Mouse (Mus musculus) layer of hippocampus, adult 8-10 months (tissue): Measurements from ENCODE around the gene Ackr2. TPM values are rescaled to one million over a fixed set of nuclear protein-coding genes. Genes with fewer than 3 reads are reported as not detected.
A peak's percentile ranks its signal among the peaks of the same experiment; 100 is the strongest.

Source experiments
- DNase-seq, 2 experiments: peaks; one replicate each; pipeline ENCODE4 v3.0.0; 2022; ENCODE audit warnings: low spot score in 2 of 2
- total RNA-seq, 4 experiments: library from RNA; stranded (reverse); gene quantifications; 2 replicates each; pipeline ENCODE4 v1.2.4; 2022

Ackr2 gene
- total RNA-seq = 1 to 10 TPM; 1.8 to 2.8 (median 2.2) TPM

- no peak for DNase-seq
Observed at GRCm38 (mm10) chr9:121898245-121898644, at the start of gene Ackr2. Ackr2 (plus strand) TSS chr9:121898355.

- DNase-seq = no peak
Observed at GRCm38 (mm10) chr9:121854246-121854645, 43.9 kb upstream of the Ackr2 start.

DNA sequence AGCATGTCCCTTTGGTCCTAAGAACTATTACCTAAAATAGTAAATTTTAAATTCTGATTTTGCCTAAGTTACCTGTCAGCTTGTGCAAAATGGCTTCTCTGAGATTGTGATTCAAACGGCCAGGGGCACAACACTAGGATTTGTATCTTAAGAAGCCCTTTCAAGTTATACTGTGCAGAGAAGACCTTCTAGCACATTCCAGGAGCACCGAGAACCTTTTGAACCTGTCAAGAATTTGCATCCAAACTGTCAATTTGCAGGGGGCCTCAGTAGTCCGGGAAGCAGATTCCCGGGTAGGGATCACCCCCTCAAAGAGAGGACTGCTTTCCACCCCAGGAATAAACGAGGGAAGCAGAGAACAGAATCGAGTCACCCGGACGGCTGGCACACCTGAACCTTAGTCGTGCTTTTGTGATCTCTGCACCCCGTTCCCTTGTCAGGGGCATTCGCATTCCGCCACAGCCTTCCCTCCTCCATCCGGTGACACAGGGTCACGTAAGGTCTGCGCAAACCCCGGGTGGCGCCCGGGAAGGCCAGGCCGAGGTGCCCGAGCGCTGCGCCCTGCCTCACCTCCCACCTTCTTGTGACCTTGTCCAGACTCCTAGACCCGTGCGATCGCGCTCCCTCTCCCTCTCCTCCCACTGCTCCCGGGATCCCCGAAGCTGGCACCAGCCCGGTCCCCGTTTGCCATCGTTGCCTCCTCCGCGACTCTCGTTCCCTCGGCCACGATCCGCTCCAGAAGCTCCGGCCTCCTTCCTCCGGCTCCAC is 41.3 kb upstream of the Ackr2 start:
- DNase-seq = no peak

- DNase-seq = peak; percentile 96 to 97
Observed at GRCm38 (mm10) chr9:121857474-121858152, 40.5 kb upstream of the Ackr2 start.

DNA sequence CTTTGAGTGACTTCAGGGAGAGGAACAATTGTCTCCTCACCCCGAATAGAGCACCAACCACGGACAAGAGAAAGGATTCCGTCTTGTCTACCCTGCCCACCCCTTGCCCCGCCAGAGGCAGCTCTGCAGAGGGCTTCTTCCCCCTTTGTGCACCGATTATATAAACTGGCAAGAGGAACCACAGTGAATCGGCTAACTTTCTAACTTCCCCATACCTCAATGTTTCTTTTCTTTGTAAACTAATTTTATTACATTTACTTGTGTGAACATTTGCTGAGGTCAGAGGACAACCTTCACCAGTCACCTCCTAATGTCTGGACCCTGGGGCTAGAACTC is 40.0 kb upstream of the Ackr2 start, which contains the start of gene Higd1a:
TSS of gene Higd1a (minus strand) at position 210 of the 336 bp plus-strand sequence.
- DNase-seq = no peak

- DNase-seq = no peak
Observed at GRCm38 (mm10) chr9:121859345-121859744, 38.8 kb upstream of the Ackr2 start.

DNA sequence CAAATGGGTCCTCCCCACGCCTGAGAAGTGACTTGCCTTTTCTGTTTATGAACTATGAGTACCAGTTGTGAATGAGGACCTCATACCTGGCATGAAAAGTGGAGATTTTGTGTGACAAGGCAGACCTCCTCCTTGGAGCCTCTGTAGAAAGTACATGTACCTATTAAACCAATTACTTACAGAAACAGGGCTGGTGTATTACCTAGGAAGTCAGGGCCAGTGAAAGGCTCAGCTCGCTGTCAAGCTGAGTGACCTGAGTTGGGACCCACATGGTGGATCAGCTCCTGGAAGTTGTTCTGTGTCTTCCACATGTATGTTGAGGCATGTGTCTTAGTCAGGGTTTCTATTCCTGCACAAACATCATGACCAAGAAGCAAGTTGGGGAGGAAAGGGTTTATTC is 37.2 kb upstream of the Ackr2 start:
- no peak for DNase-seq

DNA sequence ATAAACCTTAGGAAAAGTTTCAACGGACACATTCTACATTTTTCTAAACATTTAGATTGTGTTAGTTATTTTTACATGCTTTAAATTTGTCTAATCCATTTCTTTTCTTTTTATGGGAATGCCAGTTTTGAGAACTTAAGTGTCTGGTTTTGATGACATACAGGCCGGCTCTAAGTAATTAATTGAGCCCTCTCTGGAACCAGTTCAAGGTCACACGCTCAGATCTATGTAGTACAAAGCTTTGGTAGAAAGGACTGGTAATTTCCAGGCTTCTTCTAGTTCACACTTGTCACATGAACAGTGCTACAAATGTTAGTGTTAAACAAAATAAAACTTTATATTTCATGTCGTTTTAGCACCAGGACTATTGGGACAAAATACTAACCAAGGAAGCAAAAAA is 33.3 kb upstream of the Ackr2 start:
- no peak for DNase-seq

GRCm38 (mm10) chr9:121865425-121866008 is 32.6 kb upstream of the Ackr2 start:
- no peak for DNase-seq

DNA sequence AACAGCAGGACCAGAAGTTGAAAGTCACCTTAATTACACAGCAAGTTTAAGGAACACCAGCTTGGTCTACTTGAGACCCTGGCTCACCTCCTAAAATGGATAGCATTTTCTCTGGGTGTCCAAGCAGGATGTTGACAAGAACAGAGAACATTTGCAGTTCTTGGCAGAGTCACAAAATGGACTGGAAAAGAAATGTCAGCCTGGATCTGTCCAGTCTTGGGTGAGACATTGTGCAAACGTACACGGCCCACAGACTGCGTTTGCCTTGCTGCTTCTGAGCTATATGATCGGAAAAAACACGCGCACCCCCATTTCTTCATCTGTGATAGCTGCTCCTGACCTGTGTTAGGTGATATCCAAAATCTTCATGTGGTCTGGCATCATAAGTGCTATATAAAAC is 30.5 kb upstream of the Ackr2 start:
- no peak for DNase-seq

GRCm38 (mm10) chr9:121868236-121868635 is 29.9 kb upstream of the Ackr2 start:
- DNase-seq = no peak

GRCm38 (mm10) chr9:121869432-121869831 is 28.7 kb upstream of the Ackr2 start:
- no peak for DNase-seq

DNA sequence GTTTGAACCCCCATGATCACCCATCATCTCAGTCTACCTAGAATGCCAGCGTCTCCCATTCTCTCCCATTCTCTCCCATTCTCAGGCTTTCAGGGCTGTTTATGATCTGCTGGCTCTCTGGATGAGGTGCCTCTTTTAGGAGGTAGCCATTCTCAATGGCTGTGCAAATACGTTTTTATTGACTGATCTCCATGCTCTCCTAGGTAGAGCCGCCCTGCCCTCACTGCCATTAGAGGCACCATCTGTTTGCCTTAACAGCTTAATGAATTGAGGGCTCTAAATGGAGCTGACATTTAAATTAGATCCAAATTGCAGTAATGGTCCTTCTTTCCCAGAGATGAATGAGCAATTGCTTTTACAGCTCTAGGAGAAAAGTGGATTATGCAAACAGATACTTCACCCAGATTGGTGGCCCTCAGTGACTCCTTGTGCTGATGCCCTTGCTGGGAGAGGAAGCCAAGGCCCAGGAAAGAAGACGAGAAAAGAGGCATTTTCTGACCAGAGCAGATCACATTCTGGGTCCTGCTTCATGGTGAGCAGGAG is 28.1 kb upstream of the Ackr2 start:
- no peak for DNase-seq

DNA sequence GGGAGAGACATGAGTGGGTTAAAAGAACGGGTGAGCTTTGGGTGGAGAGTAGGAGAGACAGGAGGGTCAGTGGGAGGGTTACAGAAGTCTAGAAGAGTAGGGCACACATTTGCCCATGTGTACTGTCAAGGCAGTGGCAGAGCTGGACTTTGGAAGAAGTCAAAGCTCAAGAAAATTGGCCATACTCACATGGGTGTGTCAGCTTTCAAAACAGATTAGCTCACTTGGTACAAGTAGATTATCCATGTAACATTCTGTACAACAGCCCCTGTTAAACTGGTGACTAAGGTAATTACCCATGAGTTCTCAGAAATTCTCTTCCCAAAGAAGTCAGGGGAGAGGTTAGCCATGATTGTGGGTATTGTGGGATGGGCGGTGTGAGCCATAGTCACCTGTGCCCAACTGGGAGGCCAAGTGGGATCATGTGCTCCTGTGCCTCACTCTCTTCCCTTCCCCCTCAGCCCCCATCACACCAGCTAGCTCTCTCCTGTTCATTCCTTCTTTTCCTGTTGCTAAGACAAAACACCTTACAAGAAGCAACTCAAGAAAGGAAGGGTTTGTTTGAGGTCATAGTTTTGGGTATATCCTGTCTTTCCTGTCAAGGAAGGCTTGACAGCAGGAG is 26.0 kb upstream of the Ackr2 start:
- no peak for DNase-seq

DNA sequence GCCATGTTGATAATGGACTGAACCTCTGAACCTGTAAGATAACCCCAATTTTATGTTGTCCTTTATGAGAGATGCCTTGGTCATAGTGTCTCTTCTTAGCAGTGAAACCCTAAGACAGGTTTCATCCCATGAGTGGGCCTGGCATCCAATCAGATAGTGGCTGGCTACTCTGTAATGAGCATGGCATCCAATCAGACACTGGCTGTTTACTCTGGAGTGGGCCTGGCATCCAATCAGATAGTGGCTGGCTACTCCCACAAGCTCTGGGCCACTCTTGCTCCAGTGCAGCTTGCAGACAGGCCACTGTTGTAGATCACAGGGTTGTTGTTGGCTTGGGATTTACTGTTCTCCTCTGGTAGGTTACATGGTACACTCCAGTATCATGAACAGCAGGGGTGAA is 24.6 kb upstream of the Ackr2 start:
- no peak for DNase-seq

DNA sequence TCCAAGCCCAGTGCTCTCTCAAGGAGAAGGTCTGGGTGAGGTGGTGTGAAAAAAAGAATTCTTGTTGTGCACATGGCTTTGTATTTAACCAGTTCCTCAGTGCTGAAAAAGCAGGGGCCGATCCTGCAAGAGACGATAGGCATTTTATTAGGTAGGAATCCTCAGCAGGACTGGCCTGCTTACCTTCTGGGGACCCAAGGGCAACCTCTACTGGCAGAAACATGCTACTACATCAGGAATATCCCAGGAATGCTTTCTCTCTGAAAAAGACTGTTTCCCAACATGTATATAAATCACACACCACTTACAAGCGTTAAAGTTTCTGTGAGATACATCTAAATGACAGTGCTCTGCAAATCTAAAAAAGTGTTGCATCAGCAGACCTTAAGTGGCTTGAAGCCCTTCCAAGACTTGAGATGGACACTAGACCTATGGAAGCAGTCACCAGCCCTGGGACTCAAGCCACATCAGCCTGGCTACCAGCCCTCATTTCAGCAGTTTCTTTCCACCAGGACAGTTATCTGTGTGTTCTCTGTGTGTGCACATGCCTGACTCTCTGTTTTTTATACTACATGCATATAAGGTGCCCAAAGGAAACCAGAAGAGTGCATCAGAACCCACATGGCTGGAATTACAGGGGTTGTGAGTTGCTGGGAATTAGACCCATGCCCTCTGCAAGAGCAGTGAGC is 21.0 kb upstream of the Ackr2 start:
- DNase-seq = peak in 1 of 2 experiments; percentile 69

- peak in 1 of 2 experiments; percentile 70 for DNase-seq
Observed at GRCm38 (mm10) chr9:121880840-121881239, 17.3 kb upstream of the Ackr2 start.

DNA sequence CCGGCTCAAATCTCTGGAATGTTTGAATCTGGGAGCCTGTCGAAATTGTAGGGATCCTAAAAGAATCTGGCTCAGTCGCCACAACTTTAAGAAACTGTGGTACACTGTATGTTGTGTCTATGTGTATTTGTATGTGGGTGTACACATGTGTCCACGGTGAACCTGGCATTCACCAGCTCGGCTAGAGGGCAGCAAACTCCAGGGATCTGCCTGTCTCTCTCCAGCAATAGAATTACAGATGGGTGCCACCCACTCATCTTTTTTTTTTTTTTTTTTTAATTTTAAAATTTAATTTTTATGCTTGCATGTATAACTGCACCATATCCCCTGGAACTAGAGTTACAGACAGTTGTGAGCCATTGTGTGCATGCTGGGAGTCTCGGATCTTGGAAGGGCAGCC is 16.9 kb upstream of the Ackr2 start:
- DNase-seq = peak in 1 of 2 experiments; percentile 33

DNA sequence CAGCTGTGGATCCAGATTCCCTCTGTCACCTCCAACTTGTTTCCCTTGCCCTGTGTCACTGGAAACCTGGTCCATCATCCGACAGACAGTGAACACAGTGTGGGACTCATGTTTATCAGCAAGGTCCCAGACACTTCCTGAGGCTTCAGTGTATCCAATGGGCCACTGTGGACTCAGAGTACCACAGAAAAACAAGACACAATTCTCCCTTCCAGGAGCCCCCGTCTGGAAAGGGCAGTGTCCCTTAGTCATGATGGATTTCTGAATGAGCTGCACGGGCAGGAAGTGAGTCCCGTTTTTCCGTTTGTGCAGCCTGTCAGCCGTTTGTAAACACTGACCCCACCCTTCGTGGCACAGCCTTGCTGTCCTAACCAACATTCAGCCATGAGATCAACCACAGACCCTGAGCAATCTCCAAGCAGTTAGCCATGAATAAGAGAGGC is 16.1 kb upstream of the Ackr2 start:
- no peak for DNase-seq

DNA sequence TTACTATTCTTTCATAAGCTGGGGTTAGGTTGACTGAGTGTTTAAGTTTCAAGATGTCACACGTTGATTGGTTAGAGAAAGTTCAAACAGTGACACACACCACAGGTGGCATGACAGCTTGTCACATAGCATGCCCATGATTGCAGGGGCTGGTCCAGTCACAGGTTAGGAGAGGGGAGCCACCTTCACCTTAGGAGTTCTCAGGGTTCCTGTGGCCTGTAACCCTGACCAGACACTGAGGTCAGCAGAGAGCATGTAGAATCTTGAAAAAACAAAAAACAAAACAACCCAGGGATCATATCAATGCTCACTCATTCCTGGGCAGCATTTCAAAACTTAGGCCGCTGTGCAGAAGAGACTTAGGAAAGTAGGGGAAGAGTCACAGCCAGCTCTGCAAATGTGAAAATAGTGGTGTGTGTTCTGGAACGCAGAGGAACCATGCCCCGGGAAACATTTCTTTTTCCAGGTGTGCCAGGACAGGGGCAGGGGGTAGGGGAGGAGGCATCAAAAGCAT is 8.2 kb upstream of the Ackr2 start:
- DNase-seq = no peak

- no peak for DNase-seq
Observed at GRCm38 (mm10) chr9:121890441-121890941, 7.7 kb upstream of the Ackr2 start.
